Mouse (Mus musculus) 416B (cell line): Measurements from ENCODE around the gene Irgm1.
"Not testable (repeated sequence)": the region's sequence is repeated elsewhere in the genome, so short reads cannot be mapped to it uniquely, and the experiment has no call there.

Source experiments
- DNase-seq: peaks from one replicate; pipeline ENCODE4 v3.0.0; 2011; ENCODE audit warnings: low read depth

The Irgm1 gene

DNA sequence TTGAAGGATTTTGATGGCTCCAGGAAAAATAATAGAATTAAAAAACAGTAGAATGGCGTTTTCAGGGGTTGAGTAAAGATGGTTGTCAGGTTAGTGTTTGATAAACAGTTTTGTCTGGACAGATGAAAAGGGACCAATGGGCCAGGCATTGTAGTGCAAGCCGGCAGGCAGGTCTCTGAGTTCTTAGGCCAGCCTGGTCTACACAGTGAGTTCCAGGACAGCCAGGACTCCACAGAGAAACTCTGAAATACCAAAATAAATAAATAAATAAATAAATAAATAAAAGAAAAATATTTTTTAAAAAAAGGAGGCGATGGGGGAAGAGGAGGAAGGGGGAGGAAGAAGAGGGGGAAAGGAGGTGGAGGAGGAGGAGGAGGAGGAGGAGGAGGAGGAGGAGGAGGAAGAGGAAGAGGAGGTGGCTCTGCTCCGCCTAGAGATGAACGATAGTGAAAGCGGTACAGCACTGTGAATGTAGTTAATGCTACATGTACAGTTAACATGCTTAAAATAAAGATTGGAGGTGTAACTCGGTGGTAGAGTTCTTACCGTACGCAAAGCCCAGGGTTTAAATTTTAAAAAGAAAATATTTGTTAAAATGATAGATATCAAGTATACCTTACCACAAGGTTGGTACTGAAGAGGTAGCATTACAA lies 38.3 kb downstream of the Irgm1 start:
- peak; percentile 79 for DNase-seq

DNA sequence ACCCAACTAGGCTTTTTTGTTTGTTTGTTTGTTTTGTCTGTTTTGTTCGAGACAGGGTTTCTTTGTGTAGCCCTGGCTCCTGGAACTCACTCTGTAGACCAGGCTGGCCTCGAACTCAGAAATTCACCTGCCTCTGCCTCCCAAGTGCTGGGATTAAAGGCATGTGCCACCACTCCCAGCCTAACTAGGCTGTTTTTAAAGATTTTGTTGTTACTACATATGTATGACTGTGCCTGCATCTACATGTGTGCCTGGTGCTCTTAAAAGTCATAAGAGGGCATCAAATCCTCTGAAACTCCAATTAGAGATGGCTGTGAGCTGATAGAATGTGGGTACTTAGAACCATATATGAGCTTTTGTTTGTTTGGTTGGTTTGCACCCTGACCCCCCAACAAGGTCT lies 40.2 kb downstream of the Irgm1 start:
- DNase-seq = no peak

GRCm38 (mm10) chr11:48830279-48830678 lies 41.2 kb downstream of the Irgm1 start:
- DNase-seq = no peak

GRCm38 (mm10) chr11:48827926-48828325 lies 43.6 kb downstream of the Irgm1 start:
- no peak for DNase-seq

DNA sequence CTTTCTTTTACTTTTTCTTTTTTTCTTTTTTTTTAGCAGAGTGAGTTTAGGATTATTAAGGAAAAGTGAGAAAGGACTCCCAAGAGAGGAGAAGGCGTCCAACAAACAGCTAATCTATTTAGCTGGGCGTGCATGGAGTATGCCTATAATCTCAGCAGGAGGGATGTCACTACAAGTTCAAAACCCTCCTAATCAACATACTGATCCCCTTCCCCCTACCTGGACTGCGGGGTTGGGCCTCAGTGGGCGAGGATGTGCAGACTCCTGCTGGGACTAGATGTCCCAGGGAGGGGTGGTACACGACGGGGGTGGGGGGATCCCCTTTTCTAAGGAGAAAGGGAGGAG lies 44.8 kb downstream of the Irgm1 start:
- DNase-seq = peak; percentile 59

DNA sequence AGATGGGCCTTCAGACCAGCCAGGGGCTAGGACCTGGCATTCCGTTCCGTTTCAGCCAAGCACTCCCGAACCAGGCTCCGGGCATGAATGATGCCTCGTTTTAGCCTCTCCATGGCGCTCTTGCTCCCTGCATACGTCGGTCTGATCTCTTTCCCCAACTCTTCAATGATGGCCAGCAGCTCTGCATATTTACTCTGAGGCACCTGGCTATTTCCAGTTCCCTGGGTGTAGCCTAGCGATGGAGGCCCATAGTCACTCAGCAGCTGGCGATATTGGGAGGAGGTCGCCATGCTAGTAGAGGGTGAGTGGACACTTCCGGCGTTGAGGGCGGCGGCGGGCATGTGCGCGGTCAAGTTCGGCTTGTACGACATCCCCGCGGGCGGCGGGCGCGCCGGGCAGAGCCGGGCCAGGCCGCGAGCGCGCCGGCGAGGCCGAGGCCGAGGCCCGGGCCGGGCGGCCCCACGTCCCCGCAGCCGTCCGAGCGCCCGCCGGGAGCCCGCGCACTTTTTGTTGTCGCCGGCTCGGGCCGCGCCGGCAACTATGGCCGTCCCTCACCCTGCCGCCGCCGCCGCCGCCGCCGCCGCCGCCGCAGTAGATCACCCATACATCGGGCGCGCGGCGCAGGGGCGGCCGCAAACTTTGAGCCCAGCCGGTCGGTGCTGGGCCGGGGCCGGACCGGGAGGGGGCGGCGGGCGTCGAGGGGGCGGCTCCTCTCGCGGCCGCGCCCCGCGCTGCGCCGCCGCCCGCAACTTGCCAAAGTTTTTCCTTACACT lies 45.3 kb downstream of the Irgm1 start, which contains the start of the genes Trim7 and Gm12184:
Gene Trim7 (plus strand): TSS at position 162 of the 773 bp plus-strand sequence.
Gene Gm12184 (minus strand): TSS at position 677 of the 773 bp plus-strand sequence.
- DNase-seq = not testable (repeated sequence)

DNA sequence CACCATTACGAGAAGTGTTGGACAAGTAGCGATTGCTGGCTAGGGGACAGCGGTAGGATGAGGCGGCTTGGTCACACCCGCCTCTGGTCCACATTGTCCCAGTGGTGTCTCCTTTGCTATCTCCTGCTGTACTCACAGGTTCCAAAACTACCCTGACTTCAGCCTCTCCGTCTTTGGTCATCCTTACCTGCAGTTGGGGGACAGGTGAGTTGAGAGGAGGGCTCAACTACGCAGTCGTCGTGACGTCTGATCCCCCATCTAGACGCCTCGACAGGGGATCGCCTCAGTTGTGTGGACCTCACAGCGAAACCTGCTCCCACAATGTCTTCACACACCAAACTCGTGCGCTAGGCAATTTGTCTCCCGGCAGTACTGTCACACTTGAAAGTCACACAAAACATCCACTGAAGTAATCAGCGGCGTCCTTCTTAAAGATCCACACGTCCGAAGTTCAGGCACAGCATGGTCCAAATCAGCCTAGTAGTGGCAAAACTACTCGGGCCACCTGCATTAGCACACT lies 47.1 kb downstream of the Irgm1 start:
- no peak for DNase-seq

GRCm38 (mm10) chr11:48823536-48823972 lies 47.9 kb downstream of the Irgm1 start:
- peak; percentile 53 for DNase-seq

GRCm38 (mm10) chr11:48822768-48823512 lies 48.5 kb downstream of the Irgm1 start:
- DNase-seq = no peak

- DNase-seq = not testable (repeated sequence)
Measured at GRCm38 (mm10) chr11:48821299-48821698, 50.2 kb downstream of the Irgm1 start.

DNA sequence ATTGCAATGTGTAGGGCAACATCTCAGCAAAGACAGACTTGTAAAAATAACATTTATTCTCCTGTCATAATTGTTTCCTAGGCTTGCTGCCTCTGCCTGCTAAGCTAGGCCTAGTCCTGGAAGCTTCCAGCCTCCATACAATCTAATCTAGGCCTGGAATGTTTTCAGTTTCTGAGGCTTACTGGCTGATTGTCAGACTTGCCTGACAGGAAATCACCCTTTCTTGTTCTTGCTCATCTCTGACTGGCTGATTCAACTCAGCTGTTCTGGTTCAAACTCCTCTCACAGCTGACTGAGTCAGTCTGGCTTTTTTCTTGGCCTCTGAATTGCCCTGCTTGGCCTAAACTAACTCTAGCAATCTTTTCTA lies 51.2 kb downstream of the Irgm1 start:
- DNase-seq = peak; percentile 56

- DNase-seq = peak; percentile 56
Measured at GRCm38 (mm10) chr11:48819614-48820307, 51.7 kb downstream of the Irgm1 start.

GRCm38 (mm10) chr11:48818346-48818745 lies 53.1 kb downstream of the Irgm1 start:
- peak; percentile 97 for DNase-seq

- peak; percentile 62 for DNase-seq
Measured at GRCm38 (mm10) chr11:48817794-48818193, 53.7 kb downstream of the Irgm1 start.

GRCm38 (mm10) chr11:48816800-48817665 lies 54.5 kb downstream of the Irgm1 start, which contains the start of gene Trim41:
Trim41 (minus strand) TSS chr11:48817353.
- DNase-seq = peak; percentile 99

- DNase-seq = peak; percentile 57
Measured at GRCm38 (mm10) chr11:48816281-48816781, 55.2 kb downstream of the Irgm1 start.

DNA sequence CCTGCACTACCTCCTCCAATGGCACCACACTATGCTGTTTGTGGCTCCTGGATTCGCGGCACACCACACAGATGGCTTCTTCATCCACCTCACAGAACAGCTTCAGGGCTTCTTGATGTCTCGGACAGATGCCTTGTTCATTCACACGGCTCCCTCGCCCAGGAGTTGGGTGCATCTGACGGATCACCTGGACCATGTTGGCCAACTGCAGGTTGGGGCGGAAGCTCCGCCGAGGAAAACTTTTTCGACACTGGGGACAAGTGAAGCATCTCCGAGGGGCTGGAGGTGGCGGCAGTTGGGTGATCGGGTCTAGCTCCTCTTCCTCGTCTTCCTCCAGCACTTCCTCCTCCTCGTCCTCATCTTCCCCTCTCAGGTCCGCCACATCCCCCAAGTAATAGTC lies 55.6 kb downstream of the Irgm1 start:
- no peak for DNase-seq

DNA sequence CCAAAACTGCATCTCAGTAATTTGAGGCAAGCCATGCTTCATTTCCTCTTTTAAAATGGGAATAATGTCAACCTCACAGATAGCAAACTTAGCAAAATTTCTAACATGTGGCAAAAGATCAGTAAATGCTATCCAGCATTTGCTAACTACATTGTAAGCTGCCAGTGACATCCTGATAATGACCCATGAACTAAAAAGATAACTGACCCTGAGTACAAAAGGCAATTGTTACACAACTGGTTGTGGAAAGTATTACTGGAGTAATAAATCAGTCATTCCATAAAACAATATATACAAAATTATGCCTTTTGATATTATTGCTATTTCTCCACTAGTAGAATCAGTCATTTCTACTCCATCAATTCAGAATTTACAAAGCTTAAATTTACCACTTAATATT lies 57.7 kb downstream of the Irgm1 start:
- DNase-seq = no peak
